Mouse (Mus musculus) heart, postnatal 4 days (tissue): ENCODE measurements at regions not wholly inside any gene's neighbourhood (a gene's known extent, or its start where the extent isn't known, plus 50 kb on each side); places are given as distances from the start of the nearest gene placed in this dataset.

Experiments
- DNase-seq: peaks from one replicate; pipeline ENCODE4 v3.0.0; 2021

DNA sequence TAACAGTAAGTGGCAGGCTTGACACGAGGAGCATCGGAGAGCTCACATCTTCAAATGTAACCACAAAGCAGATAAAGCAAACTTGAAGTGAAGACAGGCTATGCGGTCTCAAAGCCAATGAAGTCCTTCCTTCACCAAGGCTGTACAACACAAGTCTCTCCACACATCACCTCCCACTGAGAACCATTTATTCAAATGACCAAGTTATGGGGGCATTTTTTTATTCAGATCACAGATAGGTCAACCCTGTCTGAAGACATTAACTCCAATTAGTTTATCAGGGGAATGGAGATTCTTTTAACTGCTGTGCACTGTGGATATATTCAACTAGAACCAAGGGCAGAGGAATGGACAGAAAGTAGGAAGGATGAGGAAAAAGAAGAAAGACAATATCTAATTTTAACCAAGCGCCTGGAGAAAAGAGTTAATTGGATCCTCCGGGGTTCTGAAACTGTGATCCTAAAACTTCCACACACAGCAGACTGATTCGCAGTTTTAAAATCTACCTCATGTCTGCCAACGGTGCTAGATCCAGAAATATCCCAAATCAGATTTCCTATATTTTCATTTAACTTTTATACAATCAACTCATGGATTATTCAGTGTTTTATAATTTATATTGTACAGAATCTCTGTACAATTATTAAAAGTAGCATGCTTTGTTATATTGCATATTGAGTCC lies 444.8 kb downstream of the Basp1 start:
- no peak for DNase-seq

- no peak for DNase-seq
Measured at GRCm38 (mm10) chr15:24929742-24930141, 483.8 kb downstream of the Basp1 start.

GRCm38 (mm10) chr15:24911866-24912265 lies 501.7 kb downstream of the Basp1 start:
- no peak for DNase-seq

DNA sequence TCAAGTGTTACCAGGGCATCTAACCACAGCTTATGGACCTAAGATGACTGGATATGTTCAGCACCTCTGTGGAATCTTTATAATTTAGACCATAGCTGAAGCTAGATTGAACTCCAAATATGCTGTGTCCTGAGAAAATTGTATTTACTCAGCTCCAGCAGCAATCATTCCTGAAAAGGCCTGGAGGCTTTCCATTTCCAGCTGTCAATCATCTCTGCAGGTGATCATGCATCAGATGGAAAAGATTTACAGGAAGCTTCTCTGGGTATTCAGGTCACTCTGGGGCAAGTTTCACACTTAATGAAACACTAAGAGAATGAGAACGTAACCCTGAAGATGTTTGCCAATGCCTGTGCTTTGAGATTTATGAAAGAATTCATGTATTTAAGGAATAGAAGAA lies 502.1 kb downstream of the Basp1 start:
- DNase-seq = no peak

DNA sequence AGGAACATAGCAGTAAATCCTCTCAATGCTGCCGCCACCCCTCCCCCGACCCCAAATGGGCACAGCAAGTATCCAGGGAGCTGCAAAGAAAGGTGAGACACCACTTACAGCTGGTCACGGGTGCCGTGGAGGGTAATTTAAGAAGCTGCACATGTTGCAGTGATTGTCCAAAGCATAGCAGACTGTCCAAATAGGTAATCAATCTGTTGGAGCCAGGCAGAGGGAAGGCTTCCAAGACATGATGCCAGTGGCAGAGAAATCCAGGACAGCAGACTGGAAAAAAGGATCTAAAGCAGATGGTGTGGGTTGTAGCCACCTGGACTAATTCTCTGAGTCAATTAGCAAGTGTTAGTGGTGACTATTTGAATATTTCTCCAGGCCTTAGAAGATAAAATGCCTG lies 506.6 kb downstream of the Basp1 start:
- no peak for DNase-seq

DNA sequence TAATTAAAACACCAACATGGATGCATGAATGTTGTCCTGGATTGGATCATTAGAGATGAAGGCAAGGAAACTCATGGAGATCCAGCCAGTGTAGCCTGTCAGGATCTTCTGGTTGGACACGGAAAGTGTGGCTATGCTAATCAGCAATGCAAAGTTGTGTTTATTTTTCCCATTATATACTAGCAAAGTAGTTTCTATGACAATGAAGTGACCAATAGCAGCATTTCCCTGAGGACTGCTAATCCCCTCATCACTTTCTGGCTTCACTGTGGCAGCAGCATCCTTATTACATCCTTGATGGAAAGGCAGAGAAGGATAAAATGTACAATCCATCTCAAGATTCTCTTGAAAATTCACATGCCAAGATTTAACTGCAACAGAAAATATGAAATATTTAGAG lies 534.7 kb downstream of the Basp1 start:
- DNase-seq = no peak

DNA sequence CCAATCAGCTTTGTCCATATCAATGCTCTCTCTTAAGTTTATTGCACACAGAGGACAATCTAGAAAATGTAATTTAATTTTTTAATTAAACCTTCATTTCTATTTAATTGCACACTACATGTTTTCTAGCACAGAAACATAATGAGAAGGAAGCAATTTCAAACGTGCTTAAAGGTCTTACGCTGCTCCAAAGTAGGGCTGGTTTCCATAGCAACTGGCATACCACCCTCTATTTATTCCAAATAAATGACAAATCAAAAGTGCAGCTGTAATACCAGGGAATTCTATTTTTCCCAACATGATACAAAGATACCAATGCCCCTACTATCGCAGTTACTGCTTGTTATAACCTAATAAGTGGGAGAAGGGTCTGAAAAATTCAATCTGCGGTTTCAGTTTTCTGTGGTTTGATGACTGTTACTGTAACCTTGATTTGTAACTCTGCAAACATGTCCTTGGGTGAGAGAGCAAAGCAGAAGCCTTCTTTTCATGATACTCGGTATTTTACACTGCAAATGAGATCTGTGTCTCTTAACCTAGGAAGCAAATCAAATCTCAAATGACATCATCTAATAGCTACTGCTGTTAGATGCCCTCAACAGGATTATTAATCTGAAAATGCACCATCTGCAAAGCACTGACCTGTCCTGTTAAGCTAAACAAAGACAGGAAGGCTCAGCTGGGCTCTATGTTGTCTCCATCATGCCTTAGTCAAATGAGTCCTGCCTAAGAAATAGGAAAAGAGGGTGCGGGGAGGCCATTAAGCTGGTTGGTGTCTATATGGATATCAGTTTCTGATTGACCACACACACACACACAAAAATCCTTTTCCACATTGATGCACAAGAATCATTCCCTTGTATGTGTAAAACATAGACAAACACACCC lies 535.6 kb downstream of the Basp1 start:
- no peak for DNase-seq

DNA sequence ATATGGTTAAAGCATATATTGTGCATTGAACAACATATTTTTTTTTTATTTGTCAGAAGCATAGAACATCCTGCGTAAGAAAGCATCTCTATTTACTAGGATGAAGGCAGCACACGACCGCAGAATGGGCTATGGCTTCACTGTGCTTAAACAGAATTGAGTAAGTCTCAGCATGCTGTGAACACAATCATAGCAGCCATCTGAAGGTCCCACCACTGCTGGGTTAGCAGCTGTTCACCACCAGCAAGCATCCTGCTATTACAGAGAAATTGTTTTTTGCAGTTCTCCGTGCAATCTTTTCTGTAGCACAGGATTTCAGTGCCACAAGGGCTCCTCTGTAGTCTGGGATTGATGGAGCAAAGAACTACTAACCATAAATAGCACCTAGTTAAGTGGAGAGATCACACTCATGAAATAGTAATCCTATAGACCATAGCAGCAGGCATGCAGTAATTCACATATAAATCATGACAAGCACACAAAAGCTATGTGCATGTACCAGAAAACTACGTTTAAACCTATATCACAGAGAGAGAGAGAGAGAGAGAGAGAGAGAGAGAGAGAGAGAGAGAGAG lies 537.3 kb downstream of the Basp1 start:
- DNase-seq = no peak

DNA sequence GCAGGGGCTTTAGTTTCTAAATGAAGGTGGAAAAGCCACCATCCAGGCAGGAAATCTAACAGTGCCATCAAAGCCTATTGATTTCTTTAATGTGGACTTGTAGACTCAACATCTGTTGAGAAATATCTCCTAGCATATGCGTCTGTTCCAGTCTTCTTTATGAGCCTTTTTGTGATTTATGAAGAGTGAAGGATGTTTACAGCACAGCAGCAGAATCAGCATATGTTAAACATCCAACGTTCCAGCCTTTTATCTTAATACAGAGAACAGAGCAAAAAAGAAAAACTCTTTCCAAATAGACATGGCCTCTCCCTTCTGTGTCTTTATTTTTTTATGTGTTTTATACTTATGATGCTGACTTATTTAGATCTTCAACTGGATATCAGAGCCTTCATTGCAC lies 573.3 kb downstream of the Basp1 start:
- DNase-seq = no peak

GRCm38 (mm10) chr15:24838390-24838789 lies 575.2 kb downstream of the Basp1 start:
- no peak for DNase-seq

DNA sequence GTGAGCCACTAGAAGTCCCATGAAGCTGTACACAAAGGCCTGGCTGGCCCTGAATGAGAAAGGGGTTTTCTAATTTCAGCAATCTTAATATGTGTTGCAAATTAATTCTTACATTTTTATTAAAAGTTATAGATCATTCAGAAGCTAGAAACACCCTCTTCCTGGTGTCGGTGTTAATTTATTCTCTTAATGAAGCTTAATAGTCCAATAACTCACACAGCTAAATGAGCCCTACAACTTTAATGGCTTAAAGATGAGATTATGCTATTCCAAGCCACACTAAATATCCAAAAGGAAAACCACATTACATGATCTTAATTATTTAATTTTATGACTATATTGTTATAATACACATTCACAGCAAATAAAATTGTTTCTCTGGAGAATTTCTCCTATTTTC lies 585.7 kb downstream of the Basp1 start:
- no peak for DNase-seq

- no peak for DNase-seq
Measured at GRCm38 (mm10) chr15:24827259-24827658, 586.3 kb downstream of the Basp1 start.

DNA sequence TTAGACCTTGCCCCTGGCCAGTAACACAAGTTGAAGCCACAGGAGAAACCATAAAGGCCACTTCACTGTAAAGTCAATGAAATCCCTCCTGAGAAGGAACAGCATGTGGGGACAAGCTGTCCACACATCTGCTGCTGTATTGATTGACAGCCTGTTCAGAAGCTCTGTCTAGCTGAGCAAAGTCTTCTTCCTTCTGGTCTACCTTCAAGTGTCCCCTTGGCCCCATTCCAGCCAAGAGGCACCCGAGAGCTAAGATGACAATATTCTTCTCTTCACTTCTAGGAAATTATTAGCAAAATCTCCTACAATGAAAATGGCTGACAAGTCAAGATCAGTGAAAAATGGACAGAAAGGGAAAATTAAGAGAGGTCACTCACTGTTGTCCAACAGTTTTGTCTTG lies 616.7 kb downstream of the Basp1 start:
- no peak for DNase-seq

DNA sequence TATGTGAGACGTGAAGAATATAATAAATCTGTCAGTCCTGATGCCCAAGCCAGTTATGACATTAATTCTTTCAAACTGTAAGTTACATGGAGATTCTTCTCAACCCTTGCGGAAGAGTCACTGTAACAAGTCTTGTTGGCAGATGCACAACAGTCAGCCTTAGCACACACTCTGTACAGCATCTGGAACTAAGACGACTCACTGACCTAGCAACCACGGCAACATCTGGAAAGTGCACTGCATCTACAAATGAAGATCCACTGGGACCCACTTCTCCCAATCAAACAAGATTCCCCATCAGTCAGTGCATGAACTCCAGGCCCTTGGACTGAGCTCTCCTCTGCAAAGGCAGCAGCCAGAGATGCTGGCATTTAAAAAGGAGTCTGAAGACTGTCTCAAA lies 620.2 kb downstream of the Basp1 start:
- DNase-seq = no peak

- no peak for DNase-seq
Measured at GRCm38 (mm10) chr15:24786336-24786735, 627.2 kb downstream of the Basp1 start.

GRCm38 (mm10) chr15:24778234-24778633 lies 635.3 kb downstream of the Basp1 start:
- no peak for DNase-seq

GRCm38 (mm10) chr15:24751480-24752157 lies 661.9 kb downstream of the Basp1 start:
- no peak for DNase-seq

- DNase-seq = no peak
Measured at GRCm38 (mm10) chr15:24743240-24743639, 670.3 kb downstream of the Basp1 start.

- no peak for DNase-seq
Measured at GRCm38 (mm10) chr15:24725170-24725569, 688.4 kb downstream of the Basp1 start.

- peak; percentile 46 for DNase-seq
Measured at GRCm38 (mm10) chr15:24724664-24725063, 688.9 kb downstream of the Basp1 start.

DNA sequence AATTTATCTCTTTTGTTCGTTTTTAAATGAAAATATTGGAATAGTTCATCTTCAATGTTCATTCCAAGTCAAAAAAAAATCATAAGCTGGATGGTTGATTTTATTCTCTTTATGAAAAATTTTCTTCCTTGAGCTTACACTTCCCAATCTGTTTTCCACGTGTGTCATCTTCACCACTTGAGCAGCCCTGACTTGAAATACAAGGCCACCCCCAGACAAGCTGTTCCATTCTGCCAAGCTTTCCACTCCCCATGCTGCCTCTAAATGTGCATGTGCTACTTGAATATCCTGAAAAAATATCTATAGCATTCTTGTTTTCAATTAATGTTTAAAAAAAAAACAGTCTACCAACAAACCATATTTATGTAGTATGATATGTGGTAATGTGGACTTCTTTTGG lies 693.2 kb downstream of the Basp1 start:
- no peak for DNase-seq

GRCm38 (mm10) chr15:24682167-24682566 lies 731.4 kb downstream of the Basp1 start:
- no peak for DNase-seq

- DNase-seq = no peak
Measured at GRCm38 (mm10) chr15:24648938-24649337, 764.6 kb downstream of the Basp1 start.
